Mouse (Mus musculus) bone marrow, adult 2 months (tissue): ENCODE measurements around the gene Agl.

Experiments used
- CTCF ChIP-seq: fragments of 200-500 bp; IDR thresholded peaks from 2 replicates; pipeline ENCODE4 v1.5.1; 2011; ENCODE audit warnings: low read length, control low read depth; ENCODE audit not compliant: control insufficient read depth, insufficient read depth
- POLR2A ChIP-seq: fragments of 200-500 bp; IDR thresholded peaks from 2 replicates; pipeline ENCODE4 v1.6.1; 2011; ENCODE audit warnings: low read depth, mild to moderate bottlenecking, control low read depth, low read length, borderline replicate concordance; ENCODE audit not compliant: control insufficient read depth

DNA sequence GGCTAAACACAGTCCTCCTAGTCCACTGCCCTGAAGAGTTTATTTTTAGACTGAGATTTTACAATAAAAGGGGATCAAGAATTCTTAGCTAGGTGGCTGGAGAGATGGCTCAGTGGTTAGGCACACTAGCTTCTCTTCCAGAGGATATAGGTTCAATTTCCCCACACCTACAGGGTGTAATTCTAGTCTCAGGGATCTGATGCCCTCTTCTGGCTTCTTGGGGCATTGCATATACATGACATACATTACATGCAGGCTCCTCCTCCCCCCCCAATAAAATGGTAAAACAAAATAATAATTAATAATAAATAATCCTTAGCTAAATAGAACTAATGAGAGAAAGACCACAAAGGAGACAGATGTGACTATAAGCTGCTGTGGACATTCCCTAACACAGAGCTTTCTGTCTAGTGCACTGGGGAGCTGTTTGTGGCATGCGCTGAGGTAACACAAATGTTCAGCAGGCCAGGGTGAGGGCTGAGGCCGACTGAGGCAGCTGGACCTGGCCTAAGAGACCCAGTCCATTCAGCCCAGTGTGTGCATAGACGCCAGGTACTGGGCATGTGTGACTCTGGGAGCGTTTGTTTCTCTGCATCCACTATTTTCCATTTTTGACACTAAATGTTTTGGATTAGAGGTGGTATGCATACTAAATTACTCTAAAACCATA lies 56.6 kb downstream of the Agl start:
- no peak for TF ChIP-seq CTCF
- no peak for TF ChIP-seq POLR2A
